20 mouse cellular contexts compared by ENCODE assay signal in genomic region chr9:67612101-67612500, GRCm38 (mm10). TPM values are rescaled to one million over a fixed set of nuclear protein-coding genes. Genes with fewer than 3 reads are reported as not detected.
DNase-seq lines count a peak whose midpoint lies in the region; ATAC-seq and TF ChIP-seq lines count a peak whose summit lies in the region.
"Had no signal": no experiment of that assay in that cellular context is flagged by ENCODE, and none has a peak within 500 bp of the region (broad histone marks: within the 10 kb centered on the region; RNA-seq: fewer than 3 reads in every experiment).

No protein-coding gene starts in this region.

- no peak for DNase-seq in kidney, adult 2 months
- no peak for DNase-seq in kidney, postnatal 25 days
- peak; percentile 10 for DNase-seq in adipocyte (ENCODE audit: low spot score)
- no peak for DNase-seq in limb, embryonic 10.5 days (ENCODE audit: low spot score)
- no peak for DNase-seq in forebrain, postnatal 0 days
- no peak for DNase-seq in left cerebral cortex, adult 2 months (ENCODE audit: extremely low spot score in 1 of 2, low spot score in 2 of 2)
- no peak for DNase-seq in layer of hippocampus, adult 9-11 months
- DNase-seq: adrenal gland, adult 2 months; adrenal gland, postnatal 25 days; cerebellum, adult 2 months; cerebellum, postnatal 10 days; gastrocnemius, postnatal 14 days; heart, postnatal 36 days had no signal

- H3K9ac ChIP-seq in forebrain, postnatal 0 days: no peak overlapping the region
- H3K9ac ChIP-seq: forebrain, embryonic 12.5 days; heart, embryonic 12.5 days had no signal

- H3K4me3 ChIP-seq in kidney, adult 2 months (ENCODE audit: insufficient read depth, low read depth, low read length): no peak overlapping the region
- H3K4me3 ChIP-seq in limb, embryonic 10.5 days: no peak overlapping the region
- no peak overlapping the region for H3K4me3 ChIP-seq in forebrain, postnatal 0 days (ENCODE audit: low read depth, low read length)
- H3K4me3 ChIP-seq in left cerebral cortex, adult 2 months: no peak overlapping the region
- H3K4me3 ChIP-seq: embryonic facial prominence, embryonic 10.5 days; erythroblast, embryonic 14.5 days; forebrain, embryonic 12.5 days; heart, embryonic 12.5 days had no signal

- no peaks in the 10 kb centered on the region for H3K27me3 ChIP-seq in kidney, adult 2 months (replicated peaks; ENCODE audit: control insufficient read depth, insufficient read depth, low read length)
- no peaks in the 10 kb centered on the region for H3K27me3 ChIP-seq in limb, embryonic 10.5 days (ENCODE audit: low read depth, poor library complexity, severe bottlenecking)
- no peaks in the 10 kb centered on the region for H3K27me3 ChIP-seq in forebrain, postnatal 0 days (ENCODE audit: insufficient read depth, low read length)
- H3K27me3 ChIP-seq: forebrain, embryonic 12.5 days; heart, embryonic 12.5 days had no signal

- H3K4me2 ChIP-seq in forebrain, postnatal 0 days (ENCODE audit: low read depth): no peak overlapping the region
- H3K4me2 ChIP-seq: forebrain, embryonic 12.5 days; heart, embryonic 12.5 days had no signal

- WGBS in kidney, adult 2 months: 94% methylated on average over 2 of the region's 2 CpGs
- WGBS in limb, embryonic 10.5 days: 98% methylated on average over 2 of the region's 2 CpGs
- 100% methylated on average over 2 of the region's 2 CpGs for WGBS in forebrain, postnatal 0 days

- no peak for ATAC-seq in forebrain, postnatal 0 days
- ATAC-seq: activated CD4-positive, CD25-positive, alpha-beta regulatory T cell, adult 4 months; forebrain, embryonic 16.5 days; hindbrain, embryonic 16.5 days had no signal

- intact Hi-C loops in left cerebral cortex, adult 2 months (cut with DNase I): no loop called here

- peaks cover 33% of the 10 kb centered on the region for H3K4me1 ChIP-seq in kidney, adult 2 months (ENCODE audit: control insufficient read depth, insufficient read depth, low read length)
- H3K4me1 ChIP-seq in limb, embryonic 10.5 days: peaks cover 77% of the 10 kb centered on the region
- no peaks in the 10 kb centered on the region for H3K4me1 ChIP-seq in forebrain, postnatal 0 days (ENCODE audit: insufficient read depth)
- H3K4me1 ChIP-seq: forebrain, embryonic 12.5 days had no signal

- TF ChIP-seq POLR2A in kidney, adult 2 months (IDR thresholded peaks at IDR 0.05; ENCODE audit: low read depth, low read length): no peak

- peak overlapping the region; percentile 32 for H3K27ac ChIP-seq in kidney, adult 2 months (ENCODE audit: insufficient read depth, low read depth, low read length)
- H3K27ac ChIP-seq in limb, embryonic 10.5 days: peak overlapping the region; percentile 61; the same call in 1 of the 2 replicates
- no peak overlapping the region for H3K27ac ChIP-seq in forebrain, postnatal 0 days (ENCODE audit: low read depth, low read length)
- H3K27ac ChIP-seq in left cerebral cortex, adult 2 months: no peak overlapping the region
- H3K27ac ChIP-seq: forebrain, embryonic 12.5 days had no signal

- no peaks in the 10 kb centered on the region for H3K36me3 ChIP-seq in kidney, adult 2 months (ENCODE audit: control insufficient read depth, insufficient read depth, low read length)
- no peaks in the 10 kb centered on the region for H3K36me3 ChIP-seq in limb, embryonic 10.5 days
- H3K36me3 ChIP-seq in forebrain, postnatal 0 days (ENCODE audit: insufficient read depth): no peaks in the 10 kb centered on the region
- H3K36me3 ChIP-seq: embryonic facial prominence, embryonic 10.5 days; forebrain, embryonic 12.5 days; heart, embryonic 12.5 days had no signal

- no peak for TF ChIP-seq CTCF in kidney, adult 2 months (conservative IDR thresholded peaks at IDR 0.05; ENCODE audit: insufficient read depth, insufficient read length, low read depth, low read length)
- no peak for TF ChIP-seq CTCF in forebrain, postnatal 0 days (IDR thresholded peaks at IDR 0.05; ENCODE audit: low read depth)
- no peak for TF ChIP-seq CTCF in left cerebral cortex, adult 2 months (IDR thresholded peaks at IDR 0.05)

- H3K9me3 ChIP-seq in limb, embryonic 10.5 days (replicated peaks): no peaks in the 10 kb centered on the region
- H3K9me3 ChIP-seq in forebrain, postnatal 0 days (ENCODE audit: low read length): no peaks in the 10 kb centered on the region
- H3K9me3 ChIP-seq: embryonic facial prominence, embryonic 10.5 days; forebrain, embryonic 12.5 days; heart, embryonic 12.5 days had no signal

RNA-seq across cellular contexts. Expression of gene Tln2, which starts 52.6 kb away (rescaled TPM):
- 113 and 129 TPM in 2 replicates for polyA plus RNA-seq in kidney, adult 2 months (2012; rRNA removed)
- polyA plus RNA-seq in limb, embryonic 10.5 days (2016; fragmentation: Nextera tagmentation; extraction: Ambion mirVana): 40.2 and 41.5 TPM in 2 replicates
- 36.9 and 45.9 TPM in 2 replicates for total RNA-seq in forebrain, postnatal 0 days (2014; rRNA removed)
- polyA plus RNA-seq in forebrain, postnatal 0 days (2015; fragmentation: Nextera tagmentation; extraction: Ambion mirVana): 22.0 and 31.3 TPM in 2 replicates
- 10 to 100 TPM; 96.2 to 96.3 TPM for total RNA-seq in left cerebral cortex, adult 2 months (2021)

Comparison
In these comparisons a context has a peak if more than half of its experiments do, and no peak if none do; other contexts are left out.
1. H3K27ac ChIP-seq: peak in kidney, adult 2 months (single experiment) and limb, embryonic 10.5 days (single experiment); none in forebrain, postnatal 0 days (single experiment) and left cerebral cortex, adult 2 months (single experiment).